Mouse (Mus musculus) liver, postnatal 0 days (tissue): ENCODE measurements around the gene BC048507. TPM values are rescaled to one million over a fixed set of nuclear protein-coding genes. Genes with fewer than 3 reads are reported as not detected.
"Not testable (repeated sequence)": the region's sequence is repeated elsewhere in the genome, so short reads cannot be mapped to it uniquely, and the experiment has no call there.

Experiments
- ATAC-seq: fragments of 200-750 bp; cut with Nextera tagmentation; 2 replicates; pipeline ENCODE4 v1.8.0; 2017; ENCODE audit warnings: mild to moderate bottlenecking, moderate library complexity
- DNase-seq: peaks from one replicate; pipeline ENCODE4 v3.0.0-alpha.2; 2016
- H3K27ac ChIP-seq: fragments of 300-500 bp; sonication (generic); 2 replicates; pipeline ENCODE4 v1.5.1; 2014; ENCODE audit warnings: antibody characterized with exemption, moderate library complexity, mild to moderate bottlenecking, low read depth
- H3K27me3 ChIP-seq: fragments of 300-500 bp; sonication (generic); 2 replicates; pipeline ENCODE4 v1.6.1; 2014; ENCODE audit warnings: low read length, control low read depth, mixed read lengths; ENCODE audit not compliant: insufficient read depth
- H3K36me3 ChIP-seq: fragments of 300-500 bp; sonication (generic); replicated peaks from 2 replicates; pipeline ENCODE4 v1.6.1; 2014; ENCODE audit warnings: mild to moderate bottlenecking, control low read depth, low read length, moderate library complexity, mixed read lengths; ENCODE audit not compliant: insufficient read depth
- H3K4me1 ChIP-seq: fragments of 300-500 bp; sonication (generic); 2 replicates; pipeline ENCODE4 v1.6.1; 2014; ENCODE audit warnings: antibody characterized with exemption, mild to moderate bottlenecking, control low read depth; ENCODE audit not compliant: insufficient read depth
- H3K4me2 ChIP-seq: fragments of 300-500 bp; sonication (generic); 2 replicates; pipeline ENCODE4 v1.6.1; 2014; ENCODE audit warnings: low read depth, mild to moderate bottlenecking, low read length, moderate library complexity, mixed read lengths
- H3K4me3 ChIP-seq: fragments of 300-500 bp; sonication (generic); 2 replicates; pipeline ENCODE4 v1.5.1; 2014; ENCODE audit warnings: low read depth, low read length
- H3K9ac ChIP-seq: fragments of 300-500 bp; sonication (generic); replicated peaks from 2 replicates; pipeline ENCODE4 v1.6.1; 2014; ENCODE audit warnings: mild to moderate bottlenecking, moderate library complexity
- H3K9me3 ChIP-seq: fragments of 300-500 bp; sonication (generic); 2 replicates; pipeline ENCODE4 v1.6.1; 2016; ENCODE audit warnings: mild to moderate bottlenecking, control low read depth, low read length, mixed read lengths
- CTCF ChIP-seq: sonication (generic); IDR thresholded peaks from 2 replicates; pipeline ENCODE4 v1.5.1; 2016; ENCODE audit warnings: antibody characterized with exemption, low read depth
- EP300 ChIP-seq: IDR thresholded peaks from 2 replicates; pipeline ENCODE4 v1.6.1; 2016; ENCODE audit warnings: antibody characterized with exemption, low read depth, mild to moderate bottlenecking
- WGBS: fragments of 180-500 bp; shearing (Covaris S2); extraction: QIAGEN DNeasy Blood & Tissue Kit; methylation state at CpG from one replicate; pipeline ENCODE4 v1.1.7; 2014; ENCODE audit not compliant: insufficient replicate concordance; 5-methylcytosine and 5-hydroxymethylcytosine counted together
- polyA plus RNA-seq: library from polyadenylated mRNA; unstranded; fragments of >200 nt; fragmentation: Nextera tagmentation; extraction: Ambion mirVana; gene quantifications from 2 replicates; pipeline ENCODE4 v1.2.1, GENCODE M21; 2015

The BC048507 gene
- not detected in 2 replicates for polyA plus RNA-seq

DNA sequence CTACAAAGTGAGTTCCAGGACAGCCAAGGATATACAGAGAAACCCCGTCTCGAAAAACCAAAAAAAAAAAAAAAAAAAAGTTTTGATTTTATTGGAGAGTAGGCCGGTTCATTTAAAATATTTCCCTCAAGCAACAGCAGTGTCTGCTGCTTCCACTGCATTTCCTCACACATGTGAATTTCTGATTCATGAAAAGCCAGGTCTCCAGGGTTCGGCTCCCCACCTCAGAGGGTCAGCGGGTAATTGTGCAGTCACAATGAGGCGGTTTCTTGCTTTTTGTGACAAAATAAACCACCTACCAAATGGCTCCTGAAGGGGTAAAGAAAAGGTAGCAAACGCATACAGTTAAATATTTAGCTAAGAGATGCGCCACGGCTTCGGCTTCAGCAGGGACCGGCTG is at the start of gene BC048507:
Gene BC048507 (plus strand): TSS at position 301 of the 400 bp plus-strand sequence.
- no peaks in the 10 kb centered on the region for H3K36me3 ChIP-seq
- no peak for TF ChIP-seq EP300
- TF ChIP-seq CTCF = no peak
- H3K4me3 ChIP-seq = no peak within 1 kb of the TSS
- H3K27ac ChIP-seq = no peak within 1 kb of the TSS
- H3K4me2 ChIP-seq = no peak within 1 kb of the TSS
- no peaks in the 10 kb centered on the region for H3K27me3 ChIP-seq
- H3K9ac ChIP-seq = no peak within 1 kb of the TSS
- ATAC-seq = no peak
- H3K9me3 ChIP-seq = no peaks in the 10 kb centered on the region
- no peaks in the 10 kb centered on the region for H3K4me1 ChIP-seq
- no peak for DNase-seq
- WGBS = 73% methylated on average over 11 of the region's 11 CpGs

DNA sequence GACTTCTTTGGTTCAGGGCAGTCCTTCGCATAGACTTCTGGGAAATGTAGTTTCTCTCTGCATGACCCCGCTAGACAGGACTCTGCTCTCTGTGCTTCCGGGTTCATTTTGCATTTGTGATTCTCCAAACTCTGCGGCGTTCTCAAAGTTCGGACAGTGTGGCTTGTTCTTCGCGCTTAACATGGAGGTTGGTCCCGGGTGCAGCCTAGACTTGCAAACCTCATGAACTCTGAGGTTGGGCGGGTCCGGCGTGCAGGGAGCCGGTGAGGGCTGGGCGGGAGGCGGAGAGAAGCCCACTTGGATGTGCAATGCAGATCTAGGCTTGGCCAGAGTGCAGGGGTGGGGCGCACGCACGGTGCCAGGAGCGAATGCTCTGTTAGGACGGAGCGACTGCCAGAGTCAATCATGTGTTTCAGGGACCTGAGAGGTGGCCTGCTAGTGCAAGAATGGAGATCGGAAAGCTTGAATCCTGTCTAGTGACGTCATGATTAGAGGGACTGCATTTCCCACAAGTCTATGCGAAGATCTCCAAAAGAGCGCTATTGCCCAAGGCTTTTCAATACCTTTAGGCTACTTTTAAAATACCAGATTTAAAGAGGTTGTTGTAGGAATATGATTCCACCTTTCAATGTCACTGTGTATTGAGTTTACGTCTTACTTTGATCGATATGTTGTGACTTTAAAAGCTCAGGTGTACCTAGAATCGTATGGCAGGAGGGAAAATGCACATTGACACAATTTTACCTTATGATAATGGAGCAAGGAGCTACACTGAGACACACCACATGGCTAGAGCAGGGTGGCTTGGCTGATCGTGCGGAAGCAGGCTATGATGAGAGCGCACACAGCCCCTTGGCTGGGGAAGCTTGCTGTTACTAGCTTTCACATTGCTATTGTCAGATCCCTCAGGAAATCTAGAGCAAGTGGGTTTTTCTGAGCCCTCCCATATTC is 49.1 kb upstream of the BC048507 start, which contains the start of gene Zfp273:
Gene Zfp273 (plus strand): TSS at position 31 of the 951 bp plus-strand sequence.
- Histone ChIP-seq H3K27me3 (no peaks in the 10 kb centered on the region), H3K4me2 (peak within 1 kb of the TSS; percentile 75), H3K36me3 (no peaks in the 10 kb centered on the region), H3K4me3 (peak within 1 kb of the TSS; percentile 83), H3K9ac (peak within 1 kb of the TSS; percentile 66), H3K27ac (peak within 1 kb of the TSS; percentile 86), H3K4me1 (0 out of 2 replicates have a peak, but pooled peaks cover 3% of the 10 kb centered on the region), H3K9me3 (peaks cover 5% of the 10 kb centered on the region; the same call in 1 of the 2 replicates)
- no peak for TF ChIP-seq EP300
- WGBS = 3% methylated on average over 31 of the region's 31 CpGs
- ATAC-seq (peak; percentile 98), DNase-seq (peak; percentile 76)

GRCm38 (mm10) chr13:67818636-67819035 is 44.5 kb upstream of the BC048507 start:
- no peak for TF ChIP-seq CTCF
- TF ChIP-seq EP300 = no peak
- WGBS = 64% methylated on average over 1 of the region's 1 CpGs
- Histone ChIP-seq H3K36me3 (0 out of 2 replicates have a peak, but pooled peaks cover 4% of the 10 kb centered on the region), H3K27me3 (no peaks in the 10 kb centered on the region), H3K4me1 (0 out of 2 replicates have a peak, but pooled peaks cover 3% of the 10 kb centered on the region), H3K9ac (no peak overlapping the region), H3K27ac (no peak overlapping the region), H3K4me2 (no peak overlapping the region), H3K9me3 (peaks cover 5% of the 10 kb centered on the region; the same call in 1 of the 2 replicates), H3K4me3 (no peak overlapping the region)
- ATAC-seq = no peak
- no peak for DNase-seq

DNA sequence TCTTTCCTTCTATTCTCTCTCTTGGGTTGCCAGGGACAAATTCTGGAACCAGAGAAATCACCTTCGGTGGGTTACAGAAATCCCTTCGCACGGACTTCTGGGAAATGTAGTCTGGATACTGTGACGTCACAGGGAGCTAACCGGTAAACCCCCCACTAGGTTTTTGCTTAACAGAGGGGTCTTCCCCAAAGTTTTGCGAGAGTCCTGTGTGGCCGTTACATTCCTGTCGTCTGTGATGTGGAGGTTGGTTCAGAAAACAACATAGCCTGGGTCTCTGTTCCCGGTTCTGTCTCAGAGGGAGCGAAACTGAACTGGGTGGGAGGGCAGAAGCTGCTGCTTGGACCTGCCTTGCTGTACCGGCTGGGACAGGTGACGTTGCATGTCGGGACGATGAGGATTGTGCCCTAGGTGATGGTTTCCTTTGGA is 32.2 kb upstream of the BC048507 start, which contains the start of gene Gm10037:
Gene Gm10037 (plus strand): TSS at position 196 of the 426 bp plus-strand sequence.
- no peak within 1 kb of the TSS for H3K27ac ChIP-seq
- 2% methylated on average over 14 of the region's 14 CpGs for WGBS
- DNase-seq = peak; percentile 60
- peak within 1 kb of the TSS; percentile 67 for H3K4me3 ChIP-seq
- peaks cover 8% of the 10 kb centered on the region for H3K36me3 ChIP-seq
- peak; percentile 82 for ATAC-seq
- peaks cover 7% of the 10 kb centered on the region for H3K9me3 ChIP-seq
- H3K4me1 ChIP-seq = no peaks in the 10 kb centered on the region
- no peaks in the 10 kb centered on the region for H3K27me3 ChIP-seq
- TF ChIP-seq CTCF (no peak), EP300 (no peak)
- peak within 1 kb of the TSS; percentile 80 for H3K4me2 ChIP-seq
- H3K9ac ChIP-seq = peak within 1 kb of the TSS; percentile 73

DNA sequence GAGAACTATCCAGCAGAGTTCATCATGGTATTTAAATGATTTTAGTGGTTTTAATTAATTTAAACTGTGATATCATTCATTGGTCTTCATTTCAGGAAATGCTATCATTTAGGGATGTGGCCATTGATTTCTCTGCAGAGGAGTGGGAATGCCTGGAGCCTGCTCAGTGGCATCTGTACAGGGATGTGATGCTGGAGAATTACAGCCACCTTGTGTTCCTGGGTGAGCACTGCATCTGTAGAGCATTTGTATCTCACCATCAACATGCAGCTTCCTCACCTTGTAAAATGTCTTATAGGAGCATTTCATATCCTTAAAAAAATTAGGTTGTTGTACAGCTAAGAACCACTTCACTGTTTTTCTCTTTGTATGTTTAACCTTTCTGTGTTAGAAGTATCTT is 30.0 kb upstream of the BC048507 start:
- H3K4me2 ChIP-seq, H3K9me3 ChIP-seq: not testable (repeated sequence)

DNA sequence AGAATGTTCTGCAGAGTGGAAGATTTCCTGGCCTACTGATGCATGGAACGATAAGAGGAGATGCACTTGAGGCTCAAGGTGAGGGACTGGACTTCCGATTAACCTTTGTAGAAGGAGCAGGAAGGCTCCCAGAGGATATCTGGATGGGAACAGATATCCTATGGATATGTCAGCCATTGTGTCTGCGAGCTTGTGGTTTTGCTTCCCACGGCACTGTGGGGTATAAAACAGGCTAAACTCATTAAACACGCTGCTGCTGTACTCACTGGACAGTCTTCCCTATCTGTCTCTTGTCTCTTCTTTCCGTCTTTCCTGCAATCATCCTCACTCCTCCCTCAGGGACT is 19.4 kb upstream of the BC048507 start:
- WGBS = 37% methylated on average over 6 of the region's 6 CpGs
- Histone ChIP-seq H3K36me3 (no peaks in the 10 kb centered on the region), H3K4me2 (peak overlapping the region; percentile 66), H3K4me3 (peak overlapping the region; percentile 22; the same call in 1 of the 2 replicates), H3K27me3 (no peaks in the 10 kb centered on the region), H3K27ac (no peak overlapping the region), H3K9me3 (no peaks in the 10 kb centered on the region), H3K9ac (no peak overlapping the region), H3K4me1 (0 out of 2 replicates have a peak, but pooled peaks cover 3% of the 10 kb centered on the region)
- TF ChIP-seq EP300 = no peak
- no peak for TF ChIP-seq CTCF
- no peak for ATAC-seq
- DNase-seq = no peak

More for the DNA sequence above, 30.0 kb upstream of the BC048507 start:
- peak; percentile 44 for TF ChIP-seq CTCF
- not testable (repeated sequence) for H3K4me3 ChIP-seq, H3K4me1 ChIP-seq, H3K27ac ChIP-seq, H3K9ac ChIP-seq, ATAC-seq, H3K36me3 ChIP-seq, H3K27me3 ChIP-seq, DNase-seq
